ENCODE assay signal across 27 mouse cellular contexts in genomic region chr10:116334120-116334519, GRCm38 (mm10). TPM values are rescaled to one million over a fixed set of nuclear protein-coding genes. Genes with fewer than 3 reads are reported as not detected.
DNase-seq lines count a peak whose midpoint lies in the region; ATAC-seq lines count a peak whose summit lies in the region.
"Had no signal": no experiment of that assay in that cellular context is flagged by ENCODE, and none has a peak within 500 bp of the region (broad histone marks: within the 10 kb centered on the region; RNA-seq: fewer than 3 reads in every experiment).

No protein-coding gene starts in this region.

- no peak overlapping the region for H3K9ac ChIP-seq in hindbrain, embryonic 14.5 days
- H3K9ac ChIP-seq in limb, embryonic 13.5 days: no peak overlapping the region
- no peak overlapping the region for H3K9ac ChIP-seq in midbrain, embryonic 14.5 days (replicated peaks; ENCODE audit: low read length)
- no peak overlapping the region for H3K9ac ChIP-seq in midbrain, embryonic 16.5 days (ENCODE audit: low read depth, low read length)
- H3K9ac ChIP-seq: embryonic facial prominence, embryonic 13.5 days; forebrain, embryonic 13.5 days; heart, embryonic 12.5 days; heart, embryonic 15.5 days had no signal

- H3K9me3 ChIP-seq in hindbrain, embryonic 14.5 days (ENCODE audit: control insufficient read depth, low read length): no peaks in the 10 kb centered on the region
- no peaks in the 10 kb centered on the region for H3K9me3 ChIP-seq in hindbrain, embryonic 10.5 days
- no peaks in the 10 kb centered on the region; the same call in 1 of the 2 replicates for H3K9me3 ChIP-seq in limb, embryonic 13.5 days
- no peaks in the 10 kb centered on the region for H3K9me3 ChIP-seq in limb, embryonic 10.5 days (replicated peaks)
- no peaks in the 10 kb centered on the region for H3K9me3 ChIP-seq in midbrain, embryonic 14.5 days (ENCODE audit: control insufficient read depth, low read length)
- no peaks in the 10 kb centered on the region for H3K9me3 ChIP-seq in midbrain, embryonic 16.5 days (replicated peaks; ENCODE audit: control insufficient read depth, low read length, poor library complexity, severe bottlenecking)
- H3K9me3 ChIP-seq: embryonic facial prominence, embryonic 10.5 days; forebrain, embryonic 10.5 days; forebrain, embryonic 13.5 days; heart, embryonic 12.5 days; heart, embryonic 15.5 days had no signal

- H3K36me3 ChIP-seq in hindbrain, embryonic 14.5 days (replicated peaks; ENCODE audit: control insufficient read depth, insufficient read depth): no peaks in the 10 kb centered on the region
- H3K36me3 ChIP-seq in hindbrain, embryonic 10.5 days: no peaks in the 10 kb centered on the region
- H3K36me3 ChIP-seq in limb, embryonic 13.5 days: no peaks in the 10 kb centered on the region
- H3K36me3 ChIP-seq in limb, embryonic 10.5 days: no peaks in the 10 kb centered on the region
- H3K36me3 ChIP-seq in midbrain, embryonic 14.5 days (ENCODE audit: control insufficient read depth, insufficient read depth, low read length): no peaks in the 10 kb centered on the region
- no peaks in the 10 kb centered on the region for H3K36me3 ChIP-seq in midbrain, embryonic 16.5 days (ENCODE audit: control insufficient read depth, insufficient read depth, low read length)
- H3K36me3 ChIP-seq: embryonic facial prominence, embryonic 10.5 days; embryonic facial prominence, embryonic 13.5 days; forebrain, embryonic 10.5 days; heart, embryonic 15.5 days had no signal

- no peak for ATAC-seq in hindbrain, embryonic 14.5 days (ENCODE audit: low FRiP score)
- ATAC-seq in limb, embryonic 13.5 days (ENCODE audit: low FRiP score, low read depth): no peak
- no peak for ATAC-seq in midbrain, embryonic 14.5 days (ENCODE audit: low FRiP score, low TSS enrichment)
- no peak for ATAC-seq in midbrain, embryonic 16.5 days
- ATAC-seq: CD4-positive, CD25-positive, alpha-beta regulatory T cell, adult 4 months; forebrain, embryonic 13.5 days; forebrain, embryonic 16.5 days; inflammation-experienced regulatory T-cells, adult 6 months had no signal

- DNase-seq in hindbrain, embryonic 14.5 days (ENCODE audit: low spot score): no peak
- DNase-seq in hindbrain, embryonic 10.5 days (ENCODE audit: low spot score): no peak
- no peak for DNase-seq in limb, embryonic 10.5 days (ENCODE audit: low spot score)
- no peak for DNase-seq in midbrain, embryonic 14.5 days
- DNase-seq: adrenal gland, adult 2 months; adrenal gland, postnatal 14 days; cerebellum, adult 11-12 months; cerebellum, adult 8-10 months; cerebellum, postnatal 10 days; cerebellum, postnatal 36 days; embryo, embryonic 11 days; gastrocnemius, postnatal 10 days; gastrocnemius, postnatal 36 days; heart, postnatal 10 days; heart, postnatal 36 days had no signal

- no peaks in the 10 kb centered on the region for H3K27me3 ChIP-seq in hindbrain, embryonic 14.5 days (ENCODE audit: control insufficient read depth, insufficient read depth, low read length)
- H3K27me3 ChIP-seq in hindbrain, embryonic 10.5 days (ENCODE audit: insufficient read depth, poor library complexity, severe bottlenecking): no peaks in the 10 kb centered on the region
- H3K27me3 ChIP-seq in limb, embryonic 13.5 days: no peaks in the 10 kb centered on the region
- H3K27me3 ChIP-seq in limb, embryonic 10.5 days (ENCODE audit: low read depth, poor library complexity, severe bottlenecking): no peaks in the 10 kb centered on the region
- H3K27me3 ChIP-seq in midbrain, embryonic 14.5 days (ENCODE audit: control insufficient read depth, insufficient read depth, low read length): no peaks in the 10 kb centered on the region
- H3K27me3 ChIP-seq in midbrain, embryonic 16.5 days (ENCODE audit: control insufficient read depth, insufficient read depth, low read depth, low read length): no peaks in the 10 kb centered on the region
- H3K27me3 ChIP-seq: embryonic facial prominence, embryonic 13.5 days; forebrain, embryonic 13.5 days; heart, embryonic 12.5 days; heart, embryonic 15.5 days had no signal

- H3K27ac ChIP-seq in hindbrain, embryonic 14.5 days: 0 out of 2 replicates have a peak overlapping the region, but pooled peaks have one; percentile 0
- H3K27ac ChIP-seq in hindbrain, embryonic 10.5 days: no peak overlapping the region
- no peak overlapping the region for H3K27ac ChIP-seq in limb, embryonic 13.5 days
- no peak overlapping the region for H3K27ac ChIP-seq in limb, embryonic 10.5 days
- H3K27ac ChIP-seq in midbrain, embryonic 14.5 days (replicated peaks; ENCODE audit: low read depth, low read length): 0 out of 2 replicates have a peak overlapping the region, but pooled peaks have one; percentile 32
- no peak overlapping the region for H3K27ac ChIP-seq in midbrain, embryonic 16.5 days (ENCODE audit: low read length)
- H3K27ac ChIP-seq: embryonic facial prominence, embryonic 10.5 days; embryonic facial prominence, embryonic 13.5 days; forebrain, embryonic 10.5 days; forebrain, embryonic 13.5 days; heart, embryonic 15.5 days had no signal

- 93% methylated on average over 7 of the region's 7 CpGs for WGBS in hindbrain, embryonic 14.5 days
- 95% methylated on average over 7 of the region's 7 CpGs for WGBS in hindbrain, embryonic 10.5 days
- 81% methylated on average over 7 of the region's 7 CpGs for WGBS in limb, embryonic 13.5 days
- 96% methylated on average over 7 of the region's 7 CpGs for WGBS in limb, embryonic 10.5 days
- 84% methylated on average over 7 of the region's 7 CpGs for WGBS in midbrain, embryonic 14.5 days
- WGBS in midbrain, embryonic 16.5 days: 86% methylated on average over 7 of the region's 7 CpGs

- no peaks in the 10 kb centered on the region; the same call in 1 of the 2 replicates for H3K4me1 ChIP-seq in hindbrain, embryonic 14.5 days (replicated peaks; ENCODE audit: control insufficient read depth, insufficient read depth, low read length)
- peaks cover 11% of the 10 kb centered on the region for H3K4me1 ChIP-seq in hindbrain, embryonic 10.5 days (replicated peaks)
- H3K4me1 ChIP-seq in limb, embryonic 13.5 days: peaks cover 19% of the 10 kb centered on the region
- peaks cover 11% of the 10 kb centered on the region for H3K4me1 ChIP-seq in limb, embryonic 10.5 days
- peaks cover 11% of the 10 kb centered on the region for H3K4me1 ChIP-seq in midbrain, embryonic 14.5 days (ENCODE audit: control insufficient read depth, insufficient read depth, low read length)
- H3K4me1 ChIP-seq in midbrain, embryonic 16.5 days (ENCODE audit: control insufficient read depth, insufficient read depth, low read length): peaks cover 7% of the 10 kb centered on the region; the same call in 1 of the 2 replicates
- H3K4me1 ChIP-seq: heart, embryonic 12.5 days had no signal

- H3K4me3 ChIP-seq in hindbrain, embryonic 14.5 days (replicated peaks; ENCODE audit: low read length): no peak overlapping the region
- no peak overlapping the region for H3K4me3 ChIP-seq in hindbrain, embryonic 10.5 days
- no peak overlapping the region for H3K4me3 ChIP-seq in limb, embryonic 13.5 days
- H3K4me3 ChIP-seq in limb, embryonic 10.5 days: no peak overlapping the region
- H3K4me3 ChIP-seq in midbrain, embryonic 14.5 days (replicated peaks; ENCODE audit: low read depth, low read length): no peak overlapping the region
- no peak overlapping the region for H3K4me3 ChIP-seq in midbrain, embryonic 16.5 days (ENCODE audit: low read depth, low read length)
- H3K4me3 ChIP-seq: embryonic facial prominence, embryonic 10.5 days; embryonic facial prominence, embryonic 13.5 days; erythroblast, embryonic 14.5 days; forebrain, embryonic 10.5 days; forebrain, embryonic 13.5 days; heart, embryonic 12.5 days; heart, embryonic 15.5 days had no signal

- no peak overlapping the region for H3K4me2 ChIP-seq in hindbrain, embryonic 14.5 days (replicated peaks)
- peak overlapping the region; percentile 22; the same call in 1 of the 2 replicates for H3K4me2 ChIP-seq in limb, embryonic 13.5 days (replicated peaks)
- no peak overlapping the region for H3K4me2 ChIP-seq in midbrain, embryonic 14.5 days (ENCODE audit: low read length)
- no peak overlapping the region for H3K4me2 ChIP-seq in midbrain, embryonic 16.5 days (ENCODE audit: low read length)
- H3K4me2 ChIP-seq: embryonic facial prominence, embryonic 13.5 days; forebrain, embryonic 13.5 days; heart, embryonic 12.5 days; heart, embryonic 15.5 days had no signal

RNA-seq across cellular contexts. Expression of gene Ptprb, which starts 58.8 kb away (rescaled TPM):
- 4.4 and 5.0 TPM in 2 replicates for polyA plus RNA-seq in hindbrain, embryonic 14.5 days (2014; fragmentation: Nextera tagmentation; extraction: Ambion mirVana)
- 2.1 and 2.2 TPM in 2 replicates for polyA plus RNA-seq in hindbrain, embryonic 10.5 days (2016; fragmentation: Nextera tagmentation; extraction: Ambion mirVana)
- 2.3 and 2.6 TPM in 2 replicates for polyA plus RNA-seq in limb, embryonic 13.5 days (2015; fragmentation: Nextera tagmentation; extraction: Ambion mirVana)
- polyA plus RNA-seq in limb, embryonic 10.5 days (2016; fragmentation: Nextera tagmentation; extraction: Ambion mirVana): 2.0 and 2.2 TPM in 2 replicates
- polyA plus RNA-seq in midbrain, embryonic 14.5 days (2014; fragmentation: Nextera tagmentation; extraction: Ambion mirVana): 2.1 and 3.7 TPM in 2 replicates
- polyA plus RNA-seq in midbrain, embryonic 16.5 days (2015; fragmentation: Nextera tagmentation; extraction: Ambion mirVana): 3.4 and 3.5 TPM in 2 replicates
- polyA plus RNA-seq: CD4-positive, CD25-positive, alpha-beta regulatory T cell, adult 4 months had no signal

Comparison
In these comparisons a context has a peak if more than half of its experiments do, and no peak if none do; other contexts are left out.
1. H3K27ac ChIP-seq: peak in hindbrain, embryonic 14.5 days (single experiment) and midbrain, embryonic 14.5 days (single experiment); none in hindbrain, embryonic 10.5 days (single experiment), limb, embryonic 13.5 days (single experiment), limb, embryonic 10.5 days (single experiment) and midbrain, embryonic 16.5 days (single experiment).